In the genomic region with DNA sequence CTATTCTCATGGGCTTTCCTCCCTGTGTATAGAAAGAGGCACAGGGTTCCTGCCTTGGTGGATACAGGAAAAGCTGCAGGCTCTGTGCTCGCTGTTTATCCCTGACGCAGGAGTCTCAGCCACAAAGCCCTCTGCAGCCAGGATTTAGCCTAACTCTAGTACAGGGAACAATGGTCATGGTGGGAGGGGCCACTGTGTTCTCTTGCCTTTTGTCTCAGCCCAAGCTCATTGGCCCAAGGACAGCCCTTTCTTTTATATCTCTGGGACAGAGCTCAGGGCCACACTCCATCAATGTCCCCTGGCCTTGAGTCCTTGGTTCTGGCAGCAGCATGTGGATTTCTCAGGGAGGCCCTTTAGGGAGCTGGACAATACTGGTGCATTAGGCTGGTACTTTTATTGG, we compare ENCODE assay signal across 10 mouse cellular contexts.
DNase-seq lines count a peak whose midpoint lies in the region; ATAC-seq and TF ChIP-seq lines count a peak whose summit lies in the region.
"Had no signal": no experiment of that assay in that cellular context is flagged by ENCODE, and none has a peak within 500 bp of the region (broad histone marks: within the 10 kb centered on the region; RNA-seq: fewer than 3 reads in every experiment).

No protein-coding gene starts in this region.

- no peaks in the 10 kb centered on the region for H3K4me1 ChIP-seq in neural tube, embryonic 11.5 days (ENCODE audit: control insufficient read depth, insufficient read depth, low read length)
- H3K4me1 ChIP-seq in heart, postnatal 0 days (ENCODE audit: control insufficient read depth, insufficient read depth), result peaks cover 34% of the 10 kb centered on the region
- no peaks in the 10 kb centered on the region for H3K4me1 ChIP-seq in midbrain, postnatal 0 days (ENCODE audit: insufficient read depth, low read length)
- H3K4me1 ChIP-seq in cerebellum, adult 2 months (ENCODE audit: control insufficient read depth, insufficient read depth, low read length), result peaks cover 3% of the 10 kb centered on the region; the same call in 1 of the 2 replicates

- intact Hi-C loops in heart, postnatal 25 days (cut with DNase I), result no loop called here
- intact Hi-C loops in left cerebral cortex, postnatal 10 days (cut with DNase I), result no loop called here

- no peaks in the 10 kb centered on the region for H3K27me3 ChIP-seq in neural tube, embryonic 11.5 days (ENCODE audit: control insufficient read depth, insufficient read depth, low read length)
- no peaks in the 10 kb centered on the region for H3K27me3 ChIP-seq in heart, postnatal 0 days (ENCODE audit: control insufficient read depth, insufficient read depth, low read length)
- H3K27me3 ChIP-seq in midbrain, postnatal 0 days (ENCODE audit: insufficient read depth, low read length), result no peaks in the 10 kb centered on the region
- no peaks in the 10 kb centered on the region for H3K27me3 ChIP-seq in cerebellum, adult 2 months (ENCODE audit: control insufficient read depth, insufficient read depth, low read length)
- H3K27me3 ChIP-seq: neural tube, embryonic 15.5 days had no signal

- ATAC-seq in neural tube, embryonic 11.5 days (ENCODE audit: insufficient read depth, low FRiP score, low TSS enrichment), result no peak
- ATAC-seq in heart, postnatal 0 days (ENCODE audit: insufficient read depth, low read depth), result no peak
- no peak for ATAC-seq in midbrain, postnatal 0 days (ENCODE audit: low FRiP score)

- no peaks in the 10 kb centered on the region for H3K9me3 ChIP-seq in neural tube, embryonic 11.5 days (ENCODE audit: control insufficient read depth, low read length)
- H3K9me3 ChIP-seq in heart, postnatal 0 days (replicated peaks; ENCODE audit: control insufficient read depth, low read length), result no peaks in the 10 kb centered on the region
- no peaks in the 10 kb centered on the region for H3K9me3 ChIP-seq in midbrain, postnatal 0 days (ENCODE audit: low read length)
- H3K9me3 ChIP-seq: neural tube, embryonic 15.5 days had no signal

- DNase-seq in heart, adult 18-20 months, result peak; percentile 11 to 28
- DNase-seq in heart, postnatal 25 days (ENCODE audit: low spot score), result no peak
- DNase-seq in neural tube, embryonic 11.5 days (ENCODE audit: low spot score), result peak; percentile 24
- no peak for DNase-seq in neural tube, embryonic 10.5 days (ENCODE audit: extremely low spot score, low spot score)
- no peak for DNase-seq in heart, postnatal 0 days (ENCODE audit: low spot score)
- peak; percentile 23 for DNase-seq in midbrain, postnatal 0 days (ENCODE audit: low spot score)
- no peak for DNase-seq in left cerebral cortex, postnatal 10 days (ENCODE audit: extremely low spot score in 1 of 2, low spot score in 2 of 2)
- DNase-seq in cerebellum, adult 2 months, result no peak
- DNase-seq: cerebellum, adult 9-11 months had no signal

- no peak for TF ChIP-seq CTCF in heart, postnatal 0 days (IDR thresholded peaks at IDR 0.05; ENCODE audit: low read depth)
- TF ChIP-seq CTCF in midbrain, postnatal 0 days (IDR thresholded peaks at IDR 0.05), result no peak
- TF ChIP-seq CTCF in cerebellum, adult 2 months (IDR thresholded peaks at IDR 0.05; ENCODE audit: borderline replicate concordance, insufficient read depth, low read depth, low read length), result no peak

- no peak overlapping the region for H3K4me2 ChIP-seq in neural tube, embryonic 11.5 days (ENCODE audit: low read depth)
- H3K4me2 ChIP-seq in heart, postnatal 0 days (ENCODE audit: low read depth, low read length), result no peak overlapping the region
- H3K4me2 ChIP-seq in midbrain, postnatal 0 days (ENCODE audit: low read depth, low read length, poor library complexity, severe bottlenecking), result no peak overlapping the region
- H3K4me2 ChIP-seq: neural tube, embryonic 15.5 days had no signal

- TF ChIP-seq EP300 in heart, postnatal 0 days (IDR thresholded peaks at IDR 0.05; ENCODE audit: low read depth), result no peak

- H3K4me3 ChIP-seq in neural tube, embryonic 11.5 days (ENCODE audit: low read depth, low read length), result no peak overlapping the region
- H3K4me3 ChIP-seq in heart, postnatal 0 days (ENCODE audit: low read depth, low read length), result no peak overlapping the region
- no peak overlapping the region for H3K4me3 ChIP-seq in midbrain, postnatal 0 days (ENCODE audit: low read depth, low read length)
- H3K4me3 ChIP-seq in cerebellum, adult 2 months (replicated peaks; ENCODE audit: insufficient read depth, low read depth, low read length), result no peak overlapping the region
- H3K4me3 ChIP-seq: neural tube, embryonic 15.5 days had no signal

- no peaks in the 10 kb centered on the region for H3K36me3 ChIP-seq in neural tube, embryonic 11.5 days (ENCODE audit: control insufficient read depth, insufficient read depth, low read length)
- peaks cover 8% of the 10 kb centered on the region; the same call in 1 of the 2 replicates for H3K36me3 ChIP-seq in heart, postnatal 0 days (replicated peaks; ENCODE audit: control insufficient read depth, insufficient read depth, low read length)
- no peaks in the 10 kb centered on the region for H3K36me3 ChIP-seq in midbrain, postnatal 0 days (ENCODE audit: insufficient read depth, low read length)
- H3K36me3 ChIP-seq: neural tube, embryonic 15.5 days had no signal

- WGBS in neural tube, embryonic 11.5 days, result 40% methylated on average over 2 of the region's 2 CpGs
- WGBS in heart, postnatal 0 days, result 50% methylated on average over 2 of the region's 2 CpGs
- WGBS in midbrain, postnatal 0 days, result 31% methylated on average over 2 of the region's 2 CpGs
- WGBS in cerebellum, adult 2 months, result 86% methylated on average over 2 of the region's 2 CpGs

- TF ChIP-seq POLR2A in cerebellum, adult 2 months (IDR thresholded peaks at IDR 0.05; ENCODE audit: borderline replicate concordance, insufficient read depth, low read length), result no peak

- H3K9ac ChIP-seq in neural tube, embryonic 11.5 days (ENCODE audit: low read length), result no peak overlapping the region
- no peak overlapping the region for H3K9ac ChIP-seq in heart, postnatal 0 days (replicated peaks; ENCODE audit: low read depth, low read length)
- H3K9ac ChIP-seq in midbrain, postnatal 0 days (replicated peaks; ENCODE audit: low read length, poor library complexity, severe bottlenecking), result no peak overlapping the region
- H3K9ac ChIP-seq: neural tube, embryonic 15.5 days had no signal

- H3K27ac ChIP-seq in neural tube, embryonic 11.5 days (ENCODE audit: low read depth, low read length), result no peak overlapping the region
- peak overlapping the region; percentile 13; the same call in 1 of the 2 replicates for H3K27ac ChIP-seq in heart, postnatal 0 days (ENCODE audit: low read depth)
- no peak overlapping the region for H3K27ac ChIP-seq in midbrain, postnatal 0 days (ENCODE audit: low read depth, low read length)
- H3K27ac ChIP-seq in cerebellum, adult 2 months (ENCODE audit: insufficient read depth, low read length), result no peak overlapping the region
- H3K27ac ChIP-seq: neural tube, embryonic 15.5 days had no signal

Comparison
In these comparisons a context has a peak if more than half of its experiments do, and no peak if none do; other contexts are left out.
1. DNase-seq: peak in heart, adult 18-20 months (2 of 2), neural tube, embryonic 11.5 days (single experiment) and midbrain, postnatal 0 days (single experiment); none in heart, postnatal 25 days (single experiment), neural tube, embryonic 10.5 days (single experiment), heart, postnatal 0 days (single experiment), left cerebral cortex, postnatal 10 days (0 of 2) and cerebellum, adult 2 months (0 of 2).